Mouse (Mus musculus) heart, postnatal 0 days (tissue): ENCODE measurements around the gene Tlr5.

Experiments used
- CTCF ChIP-seq: IDR thresholded peaks from 2 replicates; pipeline ENCODE4 v1.5.1; 2016; ENCODE audit warnings: antibody characterized with exemption, control low read depth, low read depth
- EP300 ChIP-seq: IDR thresholded peaks from 2 replicates; pipeline ENCODE4 v1.6.1; 2016; ENCODE audit warnings: antibody characterized with exemption, low read depth

GRCm38 (mm10) chr1:182957826-182958544 is 3.4 kb downstream of the Tlr5 start:
- no peak for TF ChIP-seq CTCF
- no peak for TF ChIP-seq EP300
